Mouse (Mus musculus) activated CD4-positive, CD25-positive, alpha-beta regulatory T cell, adult 4 months (primary cell): ENCODE results near the gene Drosha. TPM values are rescaled to one million over a fixed set of nuclear protein-coding genes. Genes with fewer than 3 reads are reported as not detected.
"Not testable (repeated sequence)": the region's sequence is repeated elsewhere in the genome, so short reads cannot be mapped to it uniquely, and the experiment has no call there.

Experiments used
- ATAC-seq: one replicate; pipeline ENCODE4 v1.8.0; 2017
- polyA plus RNA-seq, 2 experiments: library from polyadenylated mRNA; unstranded; fragments of 100-300 nt; shearing (Covaris generic); gene quantifications; one replicate each; pipeline ENCODE4 v1.2.1; 2017

Drosha gene
- polyA plus RNA-seq, 2 experiments from 2014 or later, result 12.0 to 15.7 TPM

- no peak for ATAC-seq
These were observed 62.6 kb downstream of the Drosha start for GRCm38 (mm10) chr15:12887206-12887605.

- no peak for ATAC-seq
These were observed 63.7 kb downstream of the Drosha start for GRCm38 (mm10) chr15:12888312-12888711.

GRCm38 (mm10) chr15:12889909-12890308 is 65.3 kb downstream of the Drosha start:
- ATAC-seq, result no peak

GRCm38 (mm10) chr15:12895426-12895825 is 70.8 kb downstream of the Drosha start:
- ATAC-seq, result peak; percentile 96

- ATAC-seq, result no peak
These were observed 71.7 kb downstream of the Drosha start for GRCm38 (mm10) chr15:12896022-12897009.

- no peak for ATAC-seq
These were observed 73.2 kb downstream of the Drosha start for GRCm38 (mm10) chr15:12897831-12898230.

- no peak for ATAC-seq
These were observed 76.0 kb downstream of the Drosha start for GRCm38 (mm10) chr15:12900428-12901196.

GRCm38 (mm10) chr15:12901197-12901570 is 76.6 kb downstream of the Drosha start:
- no peak for ATAC-seq

- ATAC-seq, result no peak
These were observed 79.8 kb downstream of the Drosha start for GRCm38 (mm10) chr15:12904442-12904841.

- no peak for ATAC-seq
These were observed 83.5 kb downstream of the Drosha start for GRCm38 (mm10) chr15:12907962-12908719.

- ATAC-seq, result no peak
These were observed 84.1 kb downstream of the Drosha start for GRCm38 (mm10) chr15:12908720-12909028.

GRCm38 (mm10) chr15:12909171-12909570 is 84.6 kb downstream of the Drosha start:
- no peak for ATAC-seq

- ATAC-seq, result no peak
These were observed 86.5 kb downstream of the Drosha start for GRCm38 (mm10) chr15:12911082-12911481.

GRCm38 (mm10) chr15:12916314-12916815 is 91.8 kb downstream of the Drosha start:
- no peak for ATAC-seq

- ATAC-seq, result not testable (repeated sequence)
These were observed 94.8 kb downstream of the Drosha start for GRCm38 (mm10) chr15:12919326-12919966.

GRCm38 (mm10) chr15:12919967-12920870 is 95.6 kb downstream of the Drosha start:
- no peak for ATAC-seq

GRCm38 (mm10) chr15:12921901-12922300 is 97.3 kb downstream of the Drosha start:
- no peak for ATAC-seq

- no peak for ATAC-seq
These were observed 99.2 kb downstream of the Drosha start for GRCm38 (mm10) chr15:12923826-12924225.

- peak; percentile 71 for ATAC-seq
These were observed 106.9 kb downstream of the Drosha start for GRCm38 (mm10) chr15:12931481-12931880.

GRCm38 (mm10) chr15:12936217-12936732 is 111.7 kb downstream of the Drosha start:
- ATAC-seq, result no peak

- not testable (repeated sequence) for ATAC-seq
These were observed 112.7 kb downstream of the Drosha start for GRCm38 (mm10) chr15:12937326-12937725.
